Mouse (Mus musculus): ENCODE data around the gene Aldh3a2. TPM values are rescaled to one million over a fixed set of nuclear protein-coding genes. Genes with fewer than 3 reads are reported as not detected.

Gene Aldh3a2
- polyA plus RNA-seq, 1 experiment from 2014 or later = 30.2 TPM

Other genes with a start within 250 kb of the Aldh3a2 start
- gene Kcnj12, start 244.9 kb downstream of the Aldh3a2 start, polyA plus RNA-seq (2014; fragmentation: Nextera tagmentation; extraction: Ambion mirVana) = 2.8 and 2.9 TPM in 2 replicates
- gene Tnfrsf13b, start 140.7 kb downstream of the Aldh3a2 start, polyA plus RNA-seq (2014; fragmentation: Nextera tagmentation; extraction: Ambion mirVana) = 0.35 and 2.0 TPM in 2 replicates
- 462 and 529 TPM in 2 replicates for gene Usp22, start 92.4 kb downstream of the Aldh3a2 start, polyA plus RNA-seq (2014; fragmentation: Nextera tagmentation; extraction: Ambion mirVana)
- gene Aldh3a1, start 59.9 kb downstream of the Aldh3a2 start, polyA plus RNA-seq (2014; fragmentation: Nextera tagmentation; extraction: Ambion mirVana) = 0.12 TPM in 1 of 2 replicates, not detected in the other
- not detected in 2 replicates for gene Slc47a2, start 75.4 kb upstream of the Aldh3a2 start, polyA plus RNA-seq (2014; fragmentation: Nextera tagmentation; extraction: Ambion mirVana)
- not detected in 2 replicates for gene Slc47a1, start 110.9 kb upstream of the Aldh3a2 start, polyA plus RNA-seq (2014; fragmentation: Nextera tagmentation; extraction: Ambion mirVana)
- 8.5 and 21.2 TPM in 2 replicates for gene Rnf112, start 186.7 kb upstream of the Aldh3a2 start, polyA plus RNA-seq (2014; fragmentation: Nextera tagmentation; extraction: Ambion mirVana)
- 18.8 and 29.8 TPM in 2 replicates for gene Mfap4, start 218.0 kb upstream of the Aldh3a2 start, polyA plus RNA-seq (2014; fragmentation: Nextera tagmentation; extraction: Ambion mirVana)
- gene Mapk7, start 226.9 kb upstream of the Aldh3a2 start, polyA plus RNA-seq (2014; fragmentation: Nextera tagmentation; extraction: Ambion mirVana) = 52.9 and 58.5 TPM in 2 replicates
- gene B9d1, start 237.7 kb upstream of the Aldh3a2 start, polyA plus RNA-seq (2014; fragmentation: Nextera tagmentation; extraction: Ambion mirVana) = 32.0 and 40.7 TPM in 2 replicates

All from midbrain, embryonic 14.5 days (tissue).